Mouse (Mus musculus) right cerebral cortex, postnatal 25 days (tissue): Measurements from ENCODE around the gene Plekhg3.

Experiments used
- DNase-seq: peaks from one replicate; pipeline ENCODE4 v3.0.0; 2022

Gene Plekhg3

GRCm38 (mm10) chr12:76553917-76554316 is 23.2 kb downstream of the Plekhg3 start:
- DNase-seq: no peak

GRCm38 (mm10) chr12:76554392-76554791 is 23.7 kb downstream of the Plekhg3 start:
- DNase-seq: no peak

DNA sequence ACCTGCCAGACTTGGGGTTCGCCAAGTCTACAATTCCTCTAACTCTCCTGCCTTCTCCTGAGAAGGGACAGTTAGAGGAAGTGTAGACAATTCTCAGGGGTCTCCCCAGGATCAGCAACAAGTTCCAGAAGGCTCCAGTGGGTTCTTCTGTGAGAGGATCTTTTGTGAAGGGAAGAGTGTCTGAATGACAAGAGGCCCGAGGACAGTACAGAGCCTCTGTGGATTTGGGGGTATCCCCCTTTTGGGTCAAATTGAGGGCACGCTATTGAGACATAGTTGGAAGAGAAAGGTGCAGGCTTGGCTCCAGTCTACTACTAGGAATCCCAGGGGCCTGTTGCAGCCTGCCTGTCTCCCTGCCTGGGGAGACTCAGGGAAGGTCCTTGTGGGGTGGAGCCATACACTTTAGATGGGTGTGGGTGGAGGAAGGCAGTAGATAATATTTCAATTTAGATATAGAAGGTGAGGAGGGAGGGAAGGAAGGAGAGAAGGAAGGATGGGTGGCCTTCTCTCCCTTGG is 24.2 kb downstream of the Plekhg3 start:
- DNase-seq: no peak

DNA sequence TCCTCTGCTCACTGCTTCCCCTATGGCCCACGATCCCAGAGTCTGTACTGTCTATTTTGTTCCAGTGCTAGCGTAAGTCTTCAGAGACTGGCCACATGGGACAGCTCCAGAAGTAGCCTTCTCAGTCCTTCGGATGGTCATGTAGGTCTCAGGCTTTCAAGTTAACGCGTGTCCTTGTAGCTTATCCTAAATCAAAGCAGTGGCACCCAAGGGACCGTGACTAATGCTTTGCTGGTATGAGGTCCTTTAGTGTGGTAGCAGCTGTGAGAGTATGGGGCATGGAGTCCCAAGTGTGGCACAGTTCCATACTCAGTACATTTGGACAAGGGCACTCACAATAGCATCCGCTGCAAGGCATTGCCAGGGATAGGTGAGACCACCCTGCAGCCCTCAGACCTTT is 25.5 kb downstream of the Plekhg3 start:
- no peak for DNase-seq

- DNase-seq: no peak
Observed at GRCm38 (mm10) chr12:76556745-76557389, 26.2 kb downstream of the Plekhg3 start.

DNA sequence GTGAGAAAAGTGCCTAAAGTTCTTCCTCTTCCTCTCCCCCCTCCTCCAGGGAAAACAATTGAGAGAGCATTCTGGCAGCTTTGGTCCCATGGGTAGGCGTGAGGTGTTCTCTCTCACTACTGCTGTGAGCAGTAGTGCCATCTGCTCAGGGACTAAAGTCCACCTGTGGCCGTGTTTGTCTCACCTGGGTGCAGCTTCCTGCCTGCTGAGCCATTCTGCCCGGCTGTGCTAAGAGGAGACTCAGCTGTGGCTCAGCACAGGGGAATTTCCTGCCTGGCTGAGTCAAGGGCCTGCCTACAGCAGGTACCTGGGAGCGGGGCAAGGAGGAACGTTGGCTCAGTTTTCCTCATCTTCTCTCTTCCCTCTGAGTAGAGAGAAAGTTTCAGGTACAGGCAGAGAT is 27.5 kb downstream of the Plekhg3 start:
- no peak for DNase-seq

GRCm38 (mm10) chr12:76562196-76562595 is 31.5 kb downstream of the Plekhg3 start:
- no peak for DNase-seq

GRCm38 (mm10) chr12:76566284-76566683 is 35.6 kb downstream of the Plekhg3 start:
- no peak for DNase-seq

DNA sequence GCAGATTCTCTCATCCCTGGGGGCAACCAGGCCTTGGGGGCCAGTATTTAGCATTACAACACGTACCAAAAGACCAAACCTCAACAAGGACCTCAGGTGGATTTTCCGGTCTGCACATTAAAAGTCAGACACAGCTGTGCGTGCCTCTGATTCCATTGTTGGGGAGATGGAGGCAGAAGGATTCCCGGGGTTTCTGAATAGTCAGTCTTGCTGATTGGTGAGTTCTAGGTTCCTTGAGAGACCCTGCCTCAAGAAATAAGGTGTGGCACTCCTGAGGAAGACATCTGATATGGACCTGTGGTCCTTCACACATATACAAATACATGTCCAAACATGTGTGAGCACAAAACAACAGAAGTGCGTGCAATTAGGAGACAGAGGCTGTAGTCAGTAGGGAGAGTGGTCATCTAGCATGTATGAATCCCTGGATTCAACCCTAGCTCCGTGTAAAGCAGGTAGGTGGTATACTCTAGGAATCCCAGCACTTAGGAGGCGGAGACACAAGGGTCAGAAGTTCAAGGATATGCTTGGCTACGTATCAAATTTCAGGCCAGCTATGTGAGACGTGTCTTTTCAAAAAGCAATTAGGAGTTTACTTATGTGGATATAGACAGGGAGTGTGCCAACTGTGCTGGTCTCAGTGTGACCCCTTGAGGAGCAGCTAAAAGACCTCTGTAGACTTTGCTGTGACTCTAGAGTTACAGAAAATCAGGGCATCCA is 39.7 kb downstream of the Plekhg3 start:
- DNase-seq: no peak

GRCm38 (mm10) chr12:76571266-76571665 is 40.6 kb downstream of the Plekhg3 start:
- no peak for DNase-seq

GRCm38 (mm10) chr12:76572261-76573251 is 41.9 kb downstream of the Plekhg3 start:
- DNase-seq: no peak

- DNase-seq: no peak
Observed at GRCm38 (mm10) chr12:76573381-76573780, 42.7 kb downstream of the Plekhg3 start.

- DNase-seq: no peak
Observed at GRCm38 (mm10) chr12:76574815-76575214, 44.1 kb downstream of the Plekhg3 start.

GRCm38 (mm10) chr12:76576061-76576460 is 45.4 kb downstream of the Plekhg3 start:
- DNase-seq: no peak

DNA sequence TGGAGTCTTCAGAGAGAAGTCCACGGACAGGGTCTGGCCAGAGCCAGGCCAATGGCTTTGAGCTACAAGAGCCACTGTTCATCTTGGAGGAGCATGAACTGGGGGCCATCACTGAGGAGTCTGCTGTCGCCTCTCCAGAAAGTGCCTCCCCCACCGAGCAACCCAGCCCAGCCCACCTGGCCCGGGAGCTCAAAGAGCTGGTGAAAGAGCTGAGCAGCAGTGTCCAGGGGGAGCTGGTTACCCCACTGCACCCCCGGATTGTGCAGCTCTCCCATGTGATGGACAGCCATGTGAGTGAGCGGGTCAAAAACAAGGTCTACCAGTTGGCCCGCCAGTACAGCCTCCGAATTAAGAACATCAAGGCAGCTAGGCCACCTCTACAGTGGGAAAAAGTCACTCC is 46.1 kb downstream of the Plekhg3 start:
- DNase-seq: no peak

DNA sequence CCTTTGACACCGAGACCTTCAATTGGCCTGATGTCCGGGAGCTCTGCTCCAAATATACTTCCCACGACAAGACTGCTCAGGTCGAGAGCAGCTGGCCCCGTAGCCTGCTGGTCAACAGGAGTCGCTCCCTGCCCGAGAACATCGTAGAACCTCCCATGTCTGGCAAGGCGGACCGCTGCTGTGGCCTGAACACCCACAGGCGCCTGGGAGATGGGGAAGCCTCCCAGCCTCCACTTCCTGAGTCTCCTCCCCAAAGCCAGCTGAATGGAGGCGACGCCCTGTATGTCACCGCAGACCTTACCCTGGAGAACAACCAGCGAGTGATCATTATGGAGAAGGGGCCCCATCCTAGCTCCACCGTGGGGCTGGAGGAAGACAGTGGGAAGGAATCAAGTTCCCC is 47.2 kb downstream of the Plekhg3 start:
- no peak for DNase-seq

- no peak for DNase-seq
Observed at GRCm38 (mm10) chr12:76578465-76578864, 47.8 kb downstream of the Plekhg3 start.

GRCm38 (mm10) chr12:76579806-76580205 is 49.1 kb downstream of the Plekhg3 start:
- DNase-seq: no peak

DNA sequence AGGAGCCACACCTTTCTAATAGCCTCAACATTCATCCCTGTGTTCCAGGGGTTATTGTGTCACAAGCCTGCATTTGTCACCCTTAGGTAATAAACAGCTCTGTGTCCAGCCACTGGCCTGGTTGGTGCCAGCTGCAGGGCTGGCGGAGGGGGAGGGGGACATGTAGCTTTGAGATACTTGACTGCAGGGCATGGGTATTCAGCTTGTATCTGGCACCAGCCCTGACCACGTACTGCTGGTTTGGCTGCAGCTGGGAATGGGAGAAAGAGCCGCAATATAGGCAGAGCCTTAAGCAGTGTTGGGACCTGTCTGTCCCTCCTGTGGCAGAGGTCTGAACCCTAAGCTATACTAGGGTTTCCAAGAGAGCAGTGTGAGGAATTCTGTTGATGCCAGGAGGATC is 51.4 kb downstream of the Plekhg3 start:
- no peak for DNase-seq

DNA sequence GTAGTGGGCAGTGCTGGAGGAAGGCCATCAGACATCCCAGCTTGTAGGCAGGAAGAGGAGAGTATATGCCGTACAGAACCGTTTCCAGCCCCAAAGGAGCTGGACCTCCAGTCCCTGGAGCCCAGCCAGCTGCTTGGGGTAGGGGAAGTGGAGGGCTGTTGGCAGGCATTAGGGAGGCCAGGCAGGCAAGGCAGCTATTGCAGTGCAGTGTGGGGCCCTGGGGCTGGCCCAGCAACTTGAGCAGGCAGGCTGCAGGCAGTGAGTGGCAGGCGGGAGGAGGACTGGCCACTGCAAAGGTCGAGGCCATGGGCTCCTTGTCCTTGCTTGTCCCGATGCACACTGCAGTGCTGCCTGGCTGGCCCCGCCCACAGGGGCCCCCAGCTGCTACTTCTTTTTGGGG is 52.1 kb downstream of the Plekhg3 start:
- DNase-seq: no peak

- no peak for DNase-seq
Observed at GRCm38 (mm10) chr12:76583454-76583853, 52.8 kb downstream of the Plekhg3 start.

- DNase-seq: no peak
Observed at GRCm38 (mm10) chr12:76585028-76585427, 54.3 kb downstream of the Plekhg3 start.

DNA sequence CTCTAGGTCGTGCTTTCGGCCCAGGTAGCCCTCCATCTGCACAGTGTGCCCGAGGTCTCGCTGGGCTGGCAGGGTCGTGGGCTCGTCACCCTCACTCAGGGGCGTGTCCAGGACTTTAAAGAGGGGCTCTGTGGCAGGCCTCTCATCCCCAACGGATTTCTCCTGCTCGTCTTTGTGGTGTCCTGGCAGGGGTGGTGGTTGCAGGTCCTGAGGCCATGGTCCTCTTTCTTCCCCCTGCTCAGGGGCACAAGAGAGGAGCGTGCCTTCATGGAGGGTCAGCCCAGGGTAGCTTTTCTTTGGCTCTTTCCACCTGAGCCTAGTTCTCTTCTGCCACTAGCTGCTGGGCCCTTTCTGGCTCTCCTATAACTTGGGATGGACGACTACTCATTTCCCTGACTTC is 56.7 kb downstream of the Plekhg3 start:
- no peak for DNase-seq
